Mouse (Mus musculus): ENCODE data around the gene Olfr1099. TPM values are rescaled to one million over a fixed set of nuclear protein-coding genes. Genes with fewer than 3 reads are reported as not detected.

The Olfr1099 gene
- not detected in 2 replicates for polyA plus RNA-seq (2012; rRNA removed)

GRCm38 (mm10) chr2:86960593-86960992 lies at the start of gene Olfr1099:
Olfr1099 (minus strand) TSS chr2:86960693.
- TF ChIP-seq POLR2A (IDR thresholded peaks at IDR 0.05; ENCODE audit: borderline replicate concordance, extremely low read depth, low read depth, low read length) (no peak), CTCF (IDR thresholded peaks at IDR 0.05; ENCODE audit: insufficient read depth, low read length) (no peak)
- Histone ChIP-seq H3K4me3 (replicated peaks; ENCODE audit: extremely low read depth, low read depth, low read length) (no peak within 1 kb of the TSS), H3K4me1 (ENCODE audit: control insufficient read depth, insufficient read depth, low read length) (no peaks in the 10 kb centered on the region)
- 66% methylated on average over 1 of the region's 1 CpGs for WGBS
- no peak for DNase-seq

GRCm38 (mm10) chr2:86998098-86998497 lies 37.6 kb upstream of the Olfr1099 start, which contains the start of gene Olfr1102:
Olfr1102 (plus strand) TSS chr2:86998398.
- no peak within 1 kb of the TSS for H3K4me3 ChIP-seq (replicated peaks; ENCODE audit: extremely low read depth, low read depth, low read length)
- TF ChIP-seq POLR2A (IDR thresholded peaks at IDR 0.05; ENCODE audit: borderline replicate concordance, extremely low read depth, low read depth, low read length) (no peak), CTCF (IDR thresholded peaks at IDR 0.05; ENCODE audit: insufficient read depth, low read length) (no peak)
- no peaks in the 10 kb centered on the region for H3K4me1 ChIP-seq (ENCODE audit: control insufficient read depth, insufficient read depth, low read length)
- no peak for DNase-seq

GRCm38 (mm10) chr2:86991121-86991520 lies 30.6 kb upstream of the Olfr1099 start, which contains the start of gene Olfr1101:
Olfr1101 (minus strand) TSS chr2:86991221.
- no peak within 1 kb of the TSS for H3K4me3 ChIP-seq (replicated peaks; ENCODE audit: extremely low read depth, low read depth, low read length)
- no peak for DNase-seq
- H3K4me1 ChIP-seq (ENCODE audit: control insufficient read depth, insufficient read depth, low read length) = no peaks in the 10 kb centered on the region
- WGBS = 57% methylated on average over 3 of the region's 3 CpGs
- no peak for TF ChIP-seq POLR2A (IDR thresholded peaks at IDR 0.05; ENCODE audit: borderline replicate concordance, extremely low read depth, low read depth, low read length)
- no peak for TF ChIP-seq CTCF (IDR thresholded peaks at IDR 0.05; ENCODE audit: insufficient read depth, low read length)

- Histone ChIP-seq H3K4me1 (ENCODE audit: control insufficient read depth, insufficient read depth, low read length) (no peaks in the 10 kb centered on the region), H3K4me3 (replicated peaks; ENCODE audit: extremely low read depth, low read depth, low read length) (no peak within 1 kb of the TSS)
- TF ChIP-seq POLR2A (IDR thresholded peaks at IDR 0.05; ENCODE audit: borderline replicate concordance, extremely low read depth, low read depth, low read length) = no peak
- no peak for TF ChIP-seq CTCF (IDR thresholded peaks at IDR 0.05; ENCODE audit: insufficient read depth, low read length)
- no peak for DNase-seq
- WGBS = 63% methylated on average over 3 of the region's 3 CpGs
These were observed 19.4 kb upstream of the Olfr1099 start, which contains the start of gene Olfr1100 for GRCm38 (mm10) chr2:86979854-86980253. Olfr1100 (minus strand) TSS chr2:86979954.

- H3K4me3 ChIP-seq (replicated peaks; ENCODE audit: extremely low read depth, low read depth, low read length) = no peak overlapping the region
- TF ChIP-seq CTCF (IDR thresholded peaks at IDR 0.05; ENCODE audit: insufficient read depth, low read length) (no peak), POLR2A (IDR thresholded peaks at IDR 0.05; ENCODE audit: borderline replicate concordance, extremely low read depth, low read depth, low read length) (no peak)
- no peaks in the 10 kb centered on the region for H3K4me1 ChIP-seq (ENCODE audit: control insufficient read depth, insufficient read depth, low read length)
- no peak for DNase-seq
These were observed 33.9 kb downstream of the Olfr1099 start for GRCm38 (mm10) chr2:86926557-86926956.

- no peak for TF ChIP-seq POLR2A (IDR thresholded peaks at IDR 0.05; ENCODE audit: borderline replicate concordance, extremely low read depth, low read depth, low read length)
- TF ChIP-seq CTCF (IDR thresholded peaks at IDR 0.05; ENCODE audit: insufficient read depth, low read length) = no peak
- WGBS = 74% methylated on average over 1 of the region's 1 CpGs
These were observed 36.0 kb downstream of the Olfr1099 start, which contains the start of gene Olfr1098 for GRCm38 (mm10) chr2:86924445-86924844. Olfr1098 (minus strand) TSS chr2:86924545.

GRCm38 (mm10) chr2:86905647-86906046 lies 54.8 kb downstream of the Olfr1099 start:
- TF ChIP-seq CTCF (IDR thresholded peaks at IDR 0.05; ENCODE audit: insufficient read depth, low read length) (no peak), POLR2A (IDR thresholded peaks at IDR 0.05; ENCODE audit: borderline replicate concordance, extremely low read depth, low read depth, low read length) (no peak)
- WGBS = 75% methylated on average over 2 of the region's 2 CpGs
- no peak for DNase-seq
- Histone ChIP-seq H3K4me1 (ENCODE audit: control insufficient read depth, insufficient read depth, low read length) (no peaks in the 10 kb centered on the region), H3K4me3 (replicated peaks; ENCODE audit: extremely low read depth, low read depth, low read length) (no peak overlapping the region)

More at GRCm38 (mm10) chr2:86924445-86924844, 36.0 kb downstream of the Olfr1099 start, which contains the start of gene Olfr1098:
- H3K4me1 ChIP-seq (ENCODE audit: control insufficient read depth, insufficient read depth, low read length) = no peaks in the 10 kb centered on the region
- DNase-seq = no peak
- H3K4me3 ChIP-seq (replicated peaks; ENCODE audit: extremely low read depth, low read depth, low read length) = no peak within 1 kb of the TSS

Other genes starting within 250 kb of the Olfr1099 start
- gene Olfr1089, start 227.0 kb downstream of the Olfr1099 start, polyA plus RNA-seq (2012; rRNA removed) = not detected in 2 replicates
- gene Olfr1090, start 201.7 kb downstream of the Olfr1099 start, polyA plus RNA-seq (2012; rRNA removed) = not detected in 2 replicates
- not detected in 2 replicates for gene Olfr1093, start 178.2 kb downstream of the Olfr1099 start, polyA plus RNA-seq (2012; rRNA removed)
- not detected in 2 replicates for gene Olfr141, start 150.7 kb downstream of the Olfr1099 start, polyA plus RNA-seq (2012; rRNA removed)
- gene Olfr1094, start 136.0 kb downstream of the Olfr1099 start, polyA plus RNA-seq (2012; rRNA removed) = not detected in 2 replicates
- not detected in 2 replicates for gene Olfr1095, start 109.0 kb downstream of the Olfr1099 start, polyA plus RNA-seq (2012; rRNA removed)
- gene Gm13723, start 85.9 kb downstream of the Olfr1099 start, polyA plus RNA-seq (2012; rRNA removed) = not detected in 2 replicates
- not detected in 2 replicates for gene Olfr1097, start 68.5 kb downstream of the Olfr1099 start, polyA plus RNA-seq (2012; rRNA removed)
- gene Olfr1098, start 36.1 kb downstream of the Olfr1099 start, polyA plus RNA-seq (2012; rRNA removed) = not detected in 2 replicates
- gene Olfr1100, start 19.3 kb upstream of the Olfr1099 start, polyA plus RNA-seq (2012; rRNA removed) = not detected in 2 replicates
- not detected in 2 replicates for gene Olfr1101, start 30.5 kb upstream of the Olfr1099 start, polyA plus RNA-seq (2012; rRNA removed)
- not detected in 2 replicates for gene Olfr1102, start 37.7 kb upstream of the Olfr1099 start, polyA plus RNA-seq (2012; rRNA removed)
- gene Olfr1104, start 66.4 kb upstream of the Olfr1099 start, polyA plus RNA-seq (2012; rRNA removed) = not detected in 2 replicates
- not detected in 2 replicates for gene Olfr1105, start 75.8 kb upstream of the Olfr1099 start, polyA plus RNA-seq (2012; rRNA removed)
- not detected in 2 replicates for gene Olfr1106, start 91.6 kb upstream of the Olfr1099 start, polyA plus RNA-seq (2012; rRNA removed)
- not detected in 2 replicates for gene Olfr1107, start 115.1 kb upstream of the Olfr1099 start, polyA plus RNA-seq (2012; rRNA removed)
- not detected in 2 replicates for gene Olfr1109, start 135.3 kb upstream of the Olfr1099 start, polyA plus RNA-seq (2012; rRNA removed)
- not detected in 2 replicates for gene Olfr259, start 153.9 kb upstream of the Olfr1099 start, polyA plus RNA-seq (2012; rRNA removed)
- gene Olfr1110, start 179.6 kb upstream of the Olfr1099 start, polyA plus RNA-seq (2012; rRNA removed) = not detected in 2 replicates
- gene Olfr1111, start 191.9 kb upstream of the Olfr1099 start, polyA plus RNA-seq (2012; rRNA removed) = not detected in 2 replicates
- not detected in 2 replicates for gene Olfr1112, start 227.1 kb upstream of the Olfr1099 start, polyA plus RNA-seq (2012; rRNA removed)
- gene Olfr1113, start 248.3 kb upstream of the Olfr1099 start, polyA plus RNA-seq (2012; rRNA removed) = not detected in 2 replicates

All from lung, adult 2 months (tissue).